Mouse (Mus musculus) lung, adult 2 months (tissue): Measurements from ENCODE around the gene Rell1. TPM values are rescaled to one million over a fixed set of nuclear protein-coding genes. Genes with fewer than 3 reads are reported as not detected.
"Not testable (repeated sequence)": the region's sequence is repeated elsewhere in the genome, so short reads cannot be mapped to it uniquely, and the experiment has no call there.

Source experiments
- DNase-seq: peaks from one replicate; pipeline ENCODE4 v3.0.0; 2022
- H3K4me1 ChIP-seq: fragments of 200-500 bp; 2 replicates; pipeline ENCODE4 v1.6.1; 2011; ENCODE audit warnings: low read length; ENCODE audit not compliant: control insufficient read depth, insufficient read depth
- H3K4me3 ChIP-seq: fragments of 200-500 bp; replicated peaks from 2 replicates; pipeline ENCODE3; 2011; ENCODE audit warnings: low read depth, mild to moderate bottlenecking, control low read depth, low read length; ENCODE audit errors: extremely low read depth
- CTCF ChIP-seq: fragments of 200-500 bp; IDR thresholded peaks from 2 replicates; pipeline ENCODE4 v1.5.1; 2011; ENCODE audit warnings: mild to moderate bottlenecking, low read length, control low read depth; ENCODE audit not compliant: insufficient read depth
- POLR2A ChIP-seq: fragments of 200-500 bp; IDR thresholded peaks from 2 replicates; pipeline ENCODE4 v1.6.1; 2011; ENCODE audit warnings: low read depth, mild to moderate bottlenecking, control low read depth, low read length, borderline replicate concordance; ENCODE audit errors: extremely low read depth
- WGBS: fragments of 180-500 bp; shearing (Covaris S2); methylation state at CpG from one replicate; pipeline ENCODE4 v1.1.7; 2018; 5-methylcytosine and 5-hydroxymethylcytosine counted together
- polyA plus RNA-seq: library from polyadenylated mRNA; depleted of rRNA; stranded (reverse); fragments of >200 nt; gene quantifications from 2 replicates; pipeline ENCODE4 v1.2.3, GENCODE M21; 2012

The Rell1 gene
- polyA plus RNA-seq, 1 experiment = 13.5 TPM

DNA sequence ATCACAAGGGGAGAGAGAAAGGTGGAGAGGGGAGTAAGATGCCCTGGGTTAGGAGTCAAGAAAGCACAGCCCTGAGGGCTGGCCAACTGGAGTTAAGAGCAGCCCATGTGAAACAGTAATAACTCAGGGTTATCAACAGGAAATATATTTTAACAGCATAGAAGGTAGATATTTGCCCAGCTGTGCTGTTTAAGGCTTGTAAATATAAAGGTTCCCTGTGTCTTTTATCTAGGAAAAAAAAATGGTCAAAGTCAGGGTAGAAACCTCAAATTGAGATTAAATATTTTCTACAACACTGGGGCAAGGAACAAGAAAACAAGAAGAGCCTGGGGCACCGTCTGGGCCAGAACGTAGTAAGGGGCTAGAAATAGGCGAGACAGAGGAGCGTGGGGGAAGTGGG, 61.2 kb downstream of the Rell1 start:
- no peak for DNase-seq
- Histone ChIP-seq H3K4me1 (no peaks in the 10 kb centered on the region), H3K4me3 (no peak overlapping the region)
- TF ChIP-seq CTCF = no peak
- WGBS = 61% methylated on average over 4 of the region's 4 CpGs

DNA sequence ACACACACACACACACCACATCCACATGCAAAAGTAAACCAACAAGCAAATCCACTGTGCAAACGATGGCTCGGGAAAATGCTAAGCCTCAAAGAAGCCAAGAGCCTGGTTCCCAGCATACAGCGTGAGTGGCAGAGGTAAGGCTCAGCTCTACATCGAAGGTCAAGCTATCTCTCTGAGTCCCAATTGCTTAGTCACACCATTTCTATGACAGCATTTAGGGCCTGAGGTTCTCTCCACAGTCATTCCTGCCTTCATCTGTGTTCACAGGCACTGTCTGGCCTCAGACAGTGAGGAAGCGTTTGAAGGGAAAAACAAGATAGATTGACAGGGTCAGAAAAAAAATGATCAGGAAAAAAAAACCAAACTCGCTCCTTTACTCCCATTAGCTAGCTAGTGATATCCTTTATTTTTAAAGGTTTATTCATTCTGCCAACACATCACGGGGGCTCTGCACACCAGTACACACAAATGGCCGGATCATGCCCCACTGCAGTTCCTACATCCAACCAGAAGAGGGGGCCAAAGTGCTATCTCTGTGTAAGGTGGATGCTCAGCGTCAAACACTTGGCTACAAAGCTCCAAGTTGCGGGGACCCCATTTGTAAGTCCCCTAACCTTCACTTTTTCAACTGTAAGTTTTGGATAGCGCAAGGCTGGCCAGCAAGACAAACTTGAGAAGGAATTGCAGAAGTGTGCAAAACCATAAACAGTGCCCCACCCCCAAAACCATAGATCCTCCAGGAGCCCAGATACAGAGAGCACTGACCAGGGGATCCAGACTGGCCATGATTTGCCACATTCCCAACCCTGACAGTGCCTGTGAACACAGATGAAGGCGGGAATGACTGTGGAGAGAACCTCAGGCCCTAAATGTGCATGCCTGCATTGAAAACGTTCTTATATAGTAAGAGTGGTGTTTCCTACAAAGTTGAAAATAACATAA, 62.3 kb downstream of the Rell1 start:
- Histone ChIP-seq H3K4me3 (no peak overlapping the region), H3K4me1 (no peaks in the 10 kb centered on the region)
- DNase-seq = peak; percentile 79
- 37% methylated on average over 13 of the region's 13 CpGs for WGBS
- TF ChIP-seq POLR2A = no peak
- peak; percentile 96 for TF ChIP-seq CTCF

DNA sequence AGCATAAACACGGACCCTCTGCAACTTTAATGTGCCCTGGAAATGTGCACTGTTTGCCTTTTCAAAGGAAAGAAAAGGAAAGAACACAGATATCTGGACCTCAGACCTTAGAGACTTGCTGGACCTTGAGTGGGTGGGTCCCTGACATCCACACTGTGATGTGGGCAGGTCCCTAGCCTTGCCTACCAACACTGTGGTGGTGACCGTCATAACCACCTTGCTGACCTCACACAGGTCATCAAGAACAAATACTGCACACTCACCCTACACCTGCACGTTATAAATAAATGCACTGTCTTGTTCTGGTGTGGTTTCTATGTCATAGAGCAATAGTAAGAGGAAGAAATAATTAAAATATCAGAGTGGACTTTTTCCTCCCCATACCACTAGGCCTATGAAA, 65.4 kb downstream of the Rell1 start:
- TF ChIP-seq POLR2A (no peak), CTCF (no peak)
- H3K4me1 ChIP-seq = no peaks in the 10 kb centered on the region
- 77% methylated on average over 3 of the region's 3 CpGs for WGBS
- no peak overlapping the region for H3K4me3 ChIP-seq
- DNase-seq = no peak

DNA sequence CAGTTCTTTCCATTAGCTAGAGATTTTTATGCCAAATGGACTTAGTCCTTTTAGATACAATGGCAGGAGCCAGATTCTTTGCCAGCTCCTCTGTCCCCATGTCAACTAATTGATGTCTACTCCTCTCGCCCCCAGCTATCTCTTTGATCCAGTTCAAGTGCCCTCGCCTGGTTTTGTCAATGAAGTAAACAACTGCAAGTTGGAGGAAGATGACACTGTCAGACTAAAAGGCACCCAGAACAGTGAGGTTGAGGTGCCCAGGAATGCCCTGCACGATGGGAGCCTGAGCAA, 70.9 kb downstream of the Rell1 start:
- TF ChIP-seq CTCF (no peak), POLR2A (no peak)
- Histone ChIP-seq H3K4me1 (no peaks in the 10 kb centered on the region), H3K4me3 (no peak overlapping the region)
- WGBS = 77% methylated on average over 3 of the region's 3 CpGs
- no peak for DNase-seq

DNA sequence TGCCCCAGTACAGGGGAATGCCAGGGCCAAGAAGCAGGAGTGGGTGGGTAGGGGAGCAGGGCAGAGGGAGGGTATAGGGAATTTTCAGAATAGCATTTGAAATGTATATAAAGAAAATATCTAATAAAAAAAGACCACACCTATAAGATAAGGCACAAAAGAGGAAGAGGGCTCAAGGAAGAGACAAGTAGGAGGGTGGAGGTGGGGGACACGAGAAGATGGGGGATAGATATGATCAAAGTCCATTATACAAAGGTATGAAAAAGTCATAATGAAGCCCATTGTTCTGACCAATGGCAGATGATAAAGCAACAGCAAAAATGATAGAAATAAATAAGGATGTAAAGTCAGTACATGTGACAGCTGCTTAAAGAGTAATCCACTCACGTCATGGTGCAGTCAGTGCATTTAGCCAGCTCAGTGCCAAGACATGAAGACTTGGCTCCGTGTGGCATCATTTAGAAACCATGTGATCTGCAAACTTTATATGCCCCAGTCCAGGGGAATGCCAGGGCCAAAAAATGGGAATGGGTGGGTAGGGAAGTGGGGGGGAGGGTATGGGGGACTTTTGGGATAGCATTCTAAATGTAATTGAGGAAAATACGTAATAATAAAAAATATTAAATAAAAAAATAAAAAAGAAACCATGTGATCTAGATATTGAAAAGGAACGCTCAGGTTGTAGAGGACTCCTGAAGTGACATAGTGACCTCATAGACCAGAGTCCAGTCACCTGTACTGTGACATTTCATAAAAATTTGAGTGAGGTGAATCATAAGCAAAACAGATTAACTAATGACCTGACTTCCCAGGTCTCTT, 71.5 kb downstream of the Rell1 start:
- not testable (repeated sequence) for DNase-seq, H3K4me3 ChIP-seq, H3K4me1 ChIP-seq
- WGBS = 88% methylated on average over 5 of the region's 5 CpGs

DNA sequence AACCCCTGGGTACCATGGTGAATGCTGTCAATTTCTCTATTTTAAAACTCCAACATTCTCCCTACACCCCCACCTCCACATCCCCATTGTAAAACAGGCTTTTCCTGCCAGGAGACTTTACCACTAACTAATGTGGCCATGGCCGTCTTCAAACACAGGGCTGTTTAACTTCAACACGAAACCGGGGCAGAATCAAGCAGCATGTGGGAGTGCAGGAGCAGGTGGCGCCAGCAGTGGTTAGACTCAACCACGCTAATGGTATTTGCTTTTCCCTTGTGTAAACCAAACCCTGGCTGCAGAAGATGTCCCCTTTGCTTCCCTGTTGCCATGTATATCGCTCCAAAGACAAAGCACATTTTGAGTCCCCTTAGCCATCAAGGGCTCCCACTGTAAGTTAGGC, 76.8 kb downstream of the Rell1 start:
- WGBS = 65% methylated on average over 6 of the region's 6 CpGs
- TF ChIP-seq CTCF (no peak), POLR2A (no peak)
- no peak for DNase-seq
- Histone ChIP-seq H3K4me3 (no peak overlapping the region), H3K4me1 (no peaks in the 10 kb centered on the region; the same call in 1 of the 2 replicates)

DNA sequence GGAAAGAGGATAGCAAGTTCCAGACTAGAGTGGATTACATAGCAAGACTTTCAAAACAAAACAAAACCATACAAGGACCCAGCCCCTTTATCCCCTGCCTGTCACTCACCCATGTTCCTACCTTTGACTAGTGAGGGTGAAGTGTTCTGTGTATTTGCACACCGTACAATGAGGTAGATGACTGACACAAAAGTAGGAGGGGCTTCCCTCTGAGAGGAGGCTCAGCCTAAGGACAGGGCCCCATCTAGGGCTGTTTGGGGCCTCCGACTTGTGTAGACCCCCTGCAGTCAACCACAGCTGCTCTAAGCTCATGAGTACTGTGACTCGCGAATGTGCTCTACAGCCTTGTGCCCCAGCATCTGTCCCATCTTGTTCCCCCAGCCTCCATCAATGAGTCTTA, 77.5 kb downstream of the Rell1 start:
- TF ChIP-seq CTCF = no peak
- no peak for TF ChIP-seq POLR2A
- Histone ChIP-seq H3K4me1 (no peaks in the 10 kb centered on the region; the same call in 1 of the 2 replicates), H3K4me3 (no peak overlapping the region)
- 79% methylated on average over 4 of the region's 4 CpGs for WGBS
- DNase-seq = no peak

DNA sequence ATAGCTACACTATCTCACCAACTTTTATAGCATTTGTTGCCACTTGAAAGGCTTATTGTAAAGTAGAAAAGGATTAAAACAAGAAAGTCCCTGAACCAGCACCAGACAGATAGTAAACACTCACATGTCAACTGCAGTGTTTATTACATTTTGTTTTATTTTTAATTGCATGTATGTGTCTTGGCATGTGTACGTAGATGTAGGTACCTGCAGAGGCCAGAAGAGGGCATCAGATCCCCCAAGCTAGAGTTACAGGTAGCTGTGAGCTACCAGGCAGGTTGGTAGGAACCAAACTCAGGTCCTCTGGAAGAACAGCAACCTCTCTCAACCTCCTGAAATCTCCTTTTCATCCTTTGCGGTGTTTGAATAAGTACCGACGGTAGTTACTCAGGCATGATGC, 81.6 kb downstream of the Rell1 start:
- 97% methylated on average over 4 of the region's 4 CpGs for WGBS
- no peak for DNase-seq
- Histone ChIP-seq H3K4me3 (no peak overlapping the region), H3K4me1 (no peaks in the 10 kb centered on the region; the same call in 1 of the 2 replicates)
- no peak for TF ChIP-seq POLR2A
- no peak for TF ChIP-seq CTCF

DNA sequence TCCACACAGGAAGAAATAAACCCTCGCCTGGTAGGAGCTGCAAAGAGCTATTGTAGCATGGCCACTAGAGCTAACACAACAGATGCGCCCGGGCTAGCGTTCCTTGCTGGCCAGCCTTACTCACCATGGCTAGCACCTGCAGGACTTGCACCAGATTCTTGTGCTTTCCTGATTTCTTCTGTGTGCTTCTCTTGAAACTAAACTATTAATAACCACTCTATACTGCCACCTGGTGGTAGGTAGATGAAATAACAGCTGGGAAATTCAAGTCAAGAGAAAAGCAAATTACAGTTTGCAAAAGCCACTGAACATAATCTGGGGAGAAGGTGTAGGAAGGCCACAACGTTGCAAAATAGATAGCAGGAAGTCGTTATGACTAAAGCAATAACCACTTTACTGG, 82.0 kb downstream of the Rell1 start:
- DNase-seq = no peak
- Histone ChIP-seq H3K4me1 (no peaks in the 10 kb centered on the region; the same call in 1 of the 2 replicates), H3K4me3 (no peak overlapping the region)
- TF ChIP-seq POLR2A (no peak), CTCF (0 out of 2 replicates have a peak, but pooled peaks have one; percentile 18)
- WGBS = 24% methylated on average over 6 of the region's 6 CpGs

DNA sequence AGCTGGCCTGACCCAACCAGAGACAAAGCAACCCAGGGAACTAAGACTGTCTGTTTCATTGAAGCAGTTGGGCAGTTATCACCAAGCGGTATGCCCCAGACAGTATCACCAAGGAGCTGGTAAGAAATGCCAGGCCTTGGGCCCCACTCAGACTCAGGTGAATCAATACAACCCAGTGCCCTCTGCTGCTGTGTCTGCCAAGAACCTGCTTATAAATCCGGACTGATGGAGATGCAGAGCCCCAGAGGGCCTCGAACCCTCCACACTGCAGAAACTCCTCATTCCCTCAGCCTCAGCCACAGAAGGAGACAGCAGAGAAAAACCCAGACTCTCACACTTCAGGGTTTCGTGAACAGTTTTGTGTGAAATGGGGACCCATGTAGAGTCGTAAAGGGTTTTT, 82.4 kb downstream of the Rell1 start:
- Histone ChIP-seq H3K4me1 (no peaks in the 10 kb centered on the region; the same call in 1 of the 2 replicates), H3K4me3 (no peak overlapping the region)
- TF ChIP-seq CTCF (no peak), POLR2A (no peak)
- 81% methylated on average over 5 of the region's 5 CpGs for WGBS
- DNase-seq = no peak
